Mouse (Mus musculus) lung, embryonic 14.5 days (tissue): ENCODE data around the gene Itsn1. TPM values are rescaled to one million over a fixed set of nuclear protein-coding genes. Genes with fewer than 3 reads are reported as not detected.

Source experiments
- ATAC-seq: fragments of 200-750 bp; cut with Nextera tagmentation; 2 replicates; pipeline ENCODE4 v1.8.0; 2017; ENCODE audit warnings: mild to moderate bottlenecking, moderate TSS enrichment, moderate library complexity; ENCODE audit not compliant: insufficient read depth
- DNase-seq: peaks from one replicate; pipeline ENCODE4 v3.0.0-alpha.2; 2015
- H3K27ac ChIP-seq: fragments of 300-500 bp; sonication (generic); 2 replicates; pipeline ENCODE4 v1.5.1; 2014; ENCODE audit warnings: low read depth, mild to moderate bottlenecking, moderate library complexity
- H3K27me3 ChIP-seq: fragments of 300-500 bp; sonication (generic); 2 replicates; pipeline ENCODE4 v1.6.1; 2014; ENCODE audit warnings: low read length, control low read depth; ENCODE audit not compliant: insufficient read depth
- H3K36me3 ChIP-seq: fragments of 300-500 bp; sonication (generic); 2 replicates; pipeline ENCODE4 v1.6.1; 2014; ENCODE audit warnings: control low read depth; ENCODE audit not compliant: insufficient read depth
- H3K4me1 ChIP-seq: fragments of 300-500 bp; sonication (generic); 2 replicates; pipeline ENCODE4 v1.6.1; 2014; ENCODE audit warnings: antibody characterized with exemption, control low read depth; ENCODE audit not compliant: insufficient read depth
- H3K4me2 ChIP-seq: fragments of 300-500 bp; sonication (generic); 2 replicates; pipeline ENCODE4 v1.6.1; 2014; ENCODE audit warnings: mild to moderate bottlenecking
- H3K4me3 ChIP-seq: fragments of 300-500 bp; sonication (generic); 2 replicates; pipeline ENCODE4 v1.5.1; 2014; ENCODE audit warnings: low read depth, low read length
- H3K9ac ChIP-seq: fragments of 300-500 bp; sonication (generic); 2 replicates; pipeline ENCODE4 v1.6.1; 2014
- H3K9me3 ChIP-seq: fragments of 300-500 bp; sonication (generic); 2 replicates; pipeline ENCODE4 v1.6.1; 2016; ENCODE audit warnings: low read depth, low read length, control low read depth
- CTCF ChIP-seq: IDR thresholded peaks from 2 replicates; pipeline ENCODE4 v1.5.1; 2016; ENCODE audit warnings: antibody characterized with exemption, low read depth
- WGBS: fragments of 180-500 bp; shearing (Covaris S2); extraction: QIAGEN DNeasy Blood & Tissue Kit; methylation state at CpG from one replicate; pipeline ENCODE4 v1.1.7; 2014; 5-methylcytosine and 5-hydroxymethylcytosine counted together
- polyA plus RNA-seq: library from polyadenylated mRNA; unstranded; fragments of >200 nt; fragmentation: Nextera tagmentation; extraction: Ambion mirVana; gene quantifications from 2 replicates; pipeline ENCODE4 v1.2.1, GENCODE M21; 2014

The Itsn1 gene
- polyA plus RNA-seq, 1 experiment from 2014 or later = 25.4 TPM

DNA sequence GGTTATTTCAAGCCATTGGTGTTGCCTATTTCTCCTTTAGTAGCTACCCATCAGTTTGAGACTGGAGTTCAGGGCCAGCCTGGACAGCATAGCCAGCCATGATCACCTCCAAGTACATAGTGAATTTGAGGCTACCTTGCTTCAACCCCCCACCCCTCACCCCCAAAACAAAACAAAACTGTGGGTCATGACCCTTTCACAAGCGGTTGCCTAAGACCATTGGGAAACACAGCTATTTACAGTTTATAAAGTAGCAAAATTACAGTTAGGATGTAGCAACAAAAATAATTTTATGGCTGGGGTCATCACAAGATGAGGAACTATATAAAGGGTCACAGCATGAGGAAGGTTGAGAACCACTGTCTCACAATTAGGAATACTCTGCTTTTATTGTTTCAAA lies 104.9 kb downstream of the Itsn1 start:
- TF ChIP-seq CTCF = no peak
- H3K9me3 ChIP-seq = no peaks in the 10 kb centered on the region
- DNase-seq (no peak), ATAC-seq (no peak)
- no peaks in the 10 kb centered on the region for H3K27me3 ChIP-seq
- 86% methylated on average over 1 of the region's 1 CpGs for WGBS
- no peak overlapping the region for H3K27ac ChIP-seq
- no peak overlapping the region for H3K4me3 ChIP-seq
- no peak overlapping the region for H3K4me2 ChIP-seq
- H3K9ac ChIP-seq = no peak overlapping the region
- no peaks in the 10 kb centered on the region for H3K4me1 ChIP-seq
- H3K36me3 ChIP-seq = peaks cover 30% of the 10 kb centered on the region

DNA sequence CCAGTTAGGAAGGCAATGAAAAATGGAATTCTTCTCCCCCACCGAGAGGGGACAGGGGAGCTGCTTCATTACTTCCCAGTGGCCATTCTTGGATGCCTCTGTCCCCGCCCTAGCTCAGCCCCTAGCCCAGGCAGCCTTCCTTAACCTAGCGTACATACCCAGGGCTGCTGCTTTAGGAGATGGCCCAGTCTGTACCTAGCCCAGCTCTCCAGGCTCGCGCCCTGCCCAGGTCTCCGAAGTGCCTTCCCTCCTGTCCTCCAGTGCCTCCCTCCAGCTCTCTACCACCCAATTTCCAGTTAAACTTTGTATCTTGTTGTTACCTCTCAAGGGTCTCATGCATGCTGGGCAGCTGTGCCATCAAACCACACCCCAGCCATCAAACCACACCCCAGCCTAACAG lies 106.7 kb downstream of the Itsn1 start:
- ATAC-seq = no peak
- 88% methylated on average over 6 of the region's 6 CpGs for WGBS
- no peak for TF ChIP-seq CTCF

DNA sequence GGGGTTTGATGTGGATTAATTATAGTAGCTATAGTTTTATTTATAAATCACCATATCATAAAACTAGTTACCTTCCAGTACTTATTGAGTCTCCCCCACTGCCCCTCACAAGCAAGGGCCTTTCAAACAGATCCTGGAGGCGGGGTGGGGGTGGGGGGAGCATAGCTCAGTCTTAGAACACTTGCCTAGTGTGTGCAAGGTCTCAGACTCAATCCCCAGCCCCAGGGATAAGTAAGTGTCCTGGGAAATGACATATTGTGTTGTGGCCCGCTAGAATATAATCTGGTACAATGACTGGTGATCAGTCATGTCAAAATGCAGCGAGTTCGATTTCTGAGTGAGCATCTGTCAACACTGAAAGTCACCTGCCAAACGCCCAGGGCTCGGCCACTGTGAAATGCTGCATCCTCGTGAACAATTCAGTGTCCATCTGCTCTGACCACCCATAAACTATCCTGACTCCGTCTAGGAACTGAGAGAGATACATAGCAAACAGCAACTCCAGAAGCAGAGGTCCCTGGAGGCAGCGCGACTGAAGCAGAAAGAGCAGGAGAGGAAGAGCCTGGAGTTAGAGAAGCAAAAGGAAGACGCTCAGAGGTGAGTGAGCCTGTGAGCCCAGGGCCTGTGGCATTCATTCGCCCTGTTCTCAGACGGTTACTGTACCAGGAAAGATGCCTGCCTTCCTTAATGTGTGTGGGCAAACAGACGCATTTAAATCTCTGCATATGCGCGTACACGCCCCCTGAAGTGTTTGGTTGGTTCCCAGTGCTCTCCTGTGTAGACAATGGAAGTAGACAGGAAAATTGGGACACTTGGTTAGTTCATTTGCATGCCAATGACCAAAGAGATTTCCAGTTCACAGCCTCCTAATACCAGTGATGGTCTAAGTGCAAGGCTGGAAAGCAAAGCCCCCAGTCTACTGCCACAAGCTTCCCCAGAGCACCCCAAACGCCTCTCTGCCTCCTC lies 107.8 kb downstream of the Itsn1 start:
- TF ChIP-seq CTCF = no peak

More for the DNA sequence above, 106.7 kb downstream of the Itsn1 start:
- DNase-seq = no peak
- no peak overlapping the region for H3K27ac ChIP-seq
- no peak overlapping the region for H3K4me3 ChIP-seq
- H3K9me3 ChIP-seq = no peaks in the 10 kb centered on the region
- H3K36me3 ChIP-seq = peaks cover 30% of the 10 kb centered on the region
- H3K4me2 ChIP-seq = no peak overlapping the region
- no peak overlapping the region for H3K9ac ChIP-seq
- no peaks in the 10 kb centered on the region for H3K27me3 ChIP-seq
- H3K4me1 ChIP-seq = no peaks in the 10 kb centered on the region; the same call in 1 of the 2 replicates

DNA sequence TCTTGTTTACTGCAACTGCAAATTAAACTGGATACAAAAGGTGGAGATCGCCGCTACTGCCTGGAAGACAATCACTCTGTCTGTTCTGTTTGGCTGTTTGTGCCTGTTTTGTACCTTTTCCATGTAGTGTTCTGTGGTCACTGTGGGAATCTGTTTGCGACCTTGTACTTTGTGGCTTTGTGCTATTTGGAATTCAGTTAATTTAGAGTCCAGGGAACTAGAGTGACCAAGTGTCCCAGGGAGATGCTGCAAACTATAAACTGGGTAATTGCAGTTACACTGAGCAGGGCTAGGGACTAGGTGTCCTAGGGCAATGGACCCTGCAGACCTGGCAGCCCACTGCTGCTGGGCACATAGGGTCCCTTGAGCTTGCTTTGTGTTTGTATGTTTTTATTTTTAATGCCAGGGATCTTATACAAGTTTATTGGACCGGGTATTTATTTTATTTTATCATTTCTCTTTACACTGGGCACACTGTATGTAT lies 108.5 kb downstream of the Itsn1 start:
- Histone ChIP-seq H3K4me3 (no peak overlapping the region), H3K27me3 (no peaks in the 10 kb centered on the region), H3K9ac (no peak overlapping the region), H3K36me3 (peaks cover 33% of the 10 kb centered on the region), H3K27ac (no peak overlapping the region), H3K9me3 (no peaks in the 10 kb centered on the region), H3K4me2 (no peak overlapping the region), H3K4me1 (no peaks in the 10 kb centered on the region; the same call in 1 of the 2 replicates)
- TF ChIP-seq CTCF = no peak
- ATAC-seq = no peak
- WGBS = 98% methylated on average over 4 of the region's 4 CpGs
- no peak for DNase-seq

More for the DNA sequence above, 107.8 kb downstream of the Itsn1 start:
- no peaks in the 10 kb centered on the region for H3K9me3 ChIP-seq
- no peak for DNase-seq
- ATAC-seq = no peak
- peaks cover 31% of the 10 kb centered on the region for H3K36me3 ChIP-seq
- 75% methylated on average over 18 of the region's 18 CpGs for WGBS
- H3K27me3 ChIP-seq = no peaks in the 10 kb centered on the region
- no peak overlapping the region for H3K27ac ChIP-seq
- H3K4me3 ChIP-seq = no peak overlapping the region
- no peaks in the 10 kb centered on the region; the same call in 1 of the 2 replicates for H3K4me1 ChIP-seq
- no peak overlapping the region for H3K9ac ChIP-seq
- H3K4me2 ChIP-seq = no peak overlapping the region

- Histone ChIP-seq H3K4me3 (no peak overlapping the region), H3K4me2 (no peak overlapping the region), H3K9ac (no peak overlapping the region), H3K9me3 (no peaks in the 10 kb centered on the region), H3K27me3 (no peaks in the 10 kb centered on the region), H3K27ac (no peak overlapping the region), H3K36me3 (peaks cover 45% of the 10 kb centered on the region), H3K4me1 (no peaks in the 10 kb centered on the region; the same call in 1 of the 2 replicates)
- DNase-seq = no peak
- ATAC-seq = no peak
- WGBS = 70% methylated on average over 11 of the region's 11 CpGs
- TF ChIP-seq CTCF = no peak
Measured at GRCm38 (mm10) chr16:91838771-91839170, 109.7 kb downstream of the Itsn1 start.

DNA sequence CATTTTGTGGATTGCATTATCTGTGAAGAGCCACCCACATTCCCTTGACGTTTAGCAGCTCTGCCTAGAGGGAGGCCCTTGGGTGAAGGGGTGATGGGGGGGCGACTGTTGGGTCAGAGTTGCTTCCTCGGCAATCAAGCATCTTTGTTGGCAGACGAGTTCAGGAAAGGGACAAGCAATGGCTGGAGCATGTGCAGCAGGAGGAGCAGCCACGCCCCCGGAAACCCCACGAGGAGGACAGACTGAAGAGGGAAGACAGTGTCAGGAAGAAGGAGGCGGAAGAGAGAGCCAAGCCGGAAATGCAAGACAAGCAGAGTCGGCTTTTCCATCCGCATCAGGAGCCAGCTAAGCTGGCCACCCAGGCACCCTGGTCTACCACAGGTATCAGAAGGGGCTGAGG lies 110.4 kb downstream of the Itsn1 start:
- no peaks in the 10 kb centered on the region for H3K27me3 ChIP-seq
- no peak for TF ChIP-seq CTCF
- no peak overlapping the region for H3K9ac ChIP-seq
- H3K4me3 ChIP-seq = no peak overlapping the region
- 36% methylated on average over 11 of the region's 11 CpGs for WGBS
- H3K9me3 ChIP-seq = no peaks in the 10 kb centered on the region
- DNase-seq = peak; percentile 42
- H3K4me2 ChIP-seq = no peak overlapping the region
- peaks cover 51% of the 10 kb centered on the region for H3K36me3 ChIP-seq
- H3K4me1 ChIP-seq = no peaks in the 10 kb centered on the region; the same call in 1 of the 2 replicates
- peak; percentile 43; the same call in 1 of the 2 replicates for ATAC-seq
- no peak overlapping the region for H3K27ac ChIP-seq

DNA sequence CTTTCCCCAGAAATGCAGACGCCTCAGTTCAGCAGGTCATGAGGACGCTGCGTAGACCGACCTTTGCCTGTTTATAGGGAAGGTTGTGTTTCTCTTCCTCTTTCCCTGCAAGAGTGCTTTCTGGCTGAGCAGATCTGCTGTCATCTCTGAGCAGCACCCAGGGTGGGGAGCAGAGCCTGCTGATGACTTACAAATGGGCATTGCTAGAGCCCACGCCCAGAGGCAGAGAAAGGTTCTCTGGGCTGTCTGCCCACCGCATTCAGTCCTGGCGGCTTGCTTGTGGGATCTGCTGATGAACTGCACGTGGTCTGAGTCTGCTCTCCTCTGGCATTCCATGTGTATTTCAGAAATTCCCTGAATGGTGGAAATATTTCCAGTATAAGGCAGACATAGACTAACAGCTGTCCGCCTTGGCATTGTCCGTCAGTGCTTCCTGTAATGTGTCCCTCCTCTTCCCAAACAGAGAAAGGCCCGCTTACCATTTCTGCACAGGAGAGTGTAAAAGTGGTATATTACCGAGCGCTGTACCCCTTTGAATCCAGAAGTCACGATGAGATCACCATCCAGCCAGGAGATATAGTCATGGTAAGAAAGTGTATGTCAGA lies 112.0 kb downstream of the Itsn1 start:
- Histone ChIP-seq H3K4me2 (no peak overlapping the region), H3K9ac (no peak overlapping the region), H3K4me3 (no peak overlapping the region), H3K9me3 (no peaks in the 10 kb centered on the region), H3K27ac (no peak overlapping the region), H3K4me1 (no peaks in the 10 kb centered on the region; the same call in 1 of the 2 replicates), H3K27me3 (no peaks in the 10 kb centered on the region), H3K36me3 (peaks cover 50% of the 10 kb centered on the region)
- ATAC-seq (no peak; the same call in 1 of the 2 replicates), DNase-seq (peak; percentile 27)
- WGBS = 78% methylated on average over 14 of the region's 14 CpGs
- TF ChIP-seq CTCF = no peak
